Mouse (Mus musculus) neural tube, embryonic 11.5 days (tissue): ENCODE measurements around the gene Chst3. TPM values are rescaled to one million over a fixed set of nuclear protein-coding genes. Genes with fewer than 3 reads are reported as not detected.
"Not testable (repeated sequence)": the region's sequence is repeated elsewhere in the genome, so short reads cannot be mapped to it uniquely, and the experiment has no call there.

Experiments used
- ATAC-seq: fragments of 200-750 bp; cut with Nextera tagmentation; 2 replicates; pipeline ENCODE4 v1.8.0; 2017; ENCODE audit warnings: moderate number of reproducible peaks, mild to moderate bottlenecking, moderate TSS enrichment, moderate library complexity; ENCODE audit not compliant: insufficient read depth, low FRiP score, low TSS enrichment
- DNase-seq: peaks from one replicate; pipeline ENCODE4 v3.0.0-alpha.2; 2015; ENCODE audit warnings: low spot score
- H3K27ac ChIP-seq: fragments of 300-500 bp; sonication (generic); 2 replicates; pipeline ENCODE4 v1.5.1; 2014; ENCODE audit warnings: low read depth, mild to moderate bottlenecking, low read length
- H3K27me3 ChIP-seq: fragments of 300-500 bp; sonication (generic); 2 replicates; pipeline ENCODE4 v1.6.1; 2014; ENCODE audit warnings: mild to moderate bottlenecking, low read length, mixed read lengths; ENCODE audit not compliant: control insufficient read depth, insufficient read depth
- H3K36me3 ChIP-seq: fragments of 300-500 bp; sonication (generic); 2 replicates; pipeline ENCODE4 v1.6.1; 2014; ENCODE audit warnings: mild to moderate bottlenecking, low read length, moderate library complexity, mixed read lengths; ENCODE audit not compliant: control insufficient read depth, insufficient read depth
- H3K4me1 ChIP-seq: fragments of 300-500 bp; sonication (generic); 2 replicates; pipeline ENCODE4 v1.6.1; 2014; ENCODE audit warnings: low read length, mixed read lengths; ENCODE audit not compliant: control insufficient read depth, insufficient read depth
- H3K4me2 ChIP-seq: fragments of 300-500 bp; sonication (generic); 2 replicates; pipeline ENCODE4 v1.6.1; 2014; ENCODE audit warnings: low read depth, mild to moderate bottlenecking, moderate library complexity
- H3K4me3 ChIP-seq: fragments of 300-500 bp; sonication (generic); 2 replicates; pipeline ENCODE4 v1.5.1; 2014; ENCODE audit warnings: low read depth, low read length
- H3K9ac ChIP-seq: fragments of 300-500 bp; sonication (generic); 2 replicates; pipeline ENCODE4 v1.6.1; 2014; ENCODE audit warnings: mild to moderate bottlenecking, low read length
- H3K9me3 ChIP-seq: fragments of 300-500 bp; sonication (generic); 2 replicates; pipeline ENCODE4 v1.6.1; 2016; ENCODE audit warnings: low read length; ENCODE audit not compliant: control insufficient read depth
- WGBS: fragments of 180-500 bp; shearing (Covaris S2); extraction: QIAGEN DNeasy Blood & Tissue Kit; methylation state at CpG from one replicate; pipeline ENCODE4 v1.1.7; 2014; 5-methylcytosine and 5-hydroxymethylcytosine counted together
- polyA plus RNA-seq: library from polyadenylated mRNA; unstranded; fragments of >200 nt; fragmentation: Nextera tagmentation; extraction: Ambion mirVana; gene quantifications from 2 replicates; pipeline ENCODE4 v1.2.1, GENCODE M21; 2014

The Chst3 gene
- polyA plus RNA-seq, 1 experiment from 2014 or later: 1.6 TPM

DNA sequence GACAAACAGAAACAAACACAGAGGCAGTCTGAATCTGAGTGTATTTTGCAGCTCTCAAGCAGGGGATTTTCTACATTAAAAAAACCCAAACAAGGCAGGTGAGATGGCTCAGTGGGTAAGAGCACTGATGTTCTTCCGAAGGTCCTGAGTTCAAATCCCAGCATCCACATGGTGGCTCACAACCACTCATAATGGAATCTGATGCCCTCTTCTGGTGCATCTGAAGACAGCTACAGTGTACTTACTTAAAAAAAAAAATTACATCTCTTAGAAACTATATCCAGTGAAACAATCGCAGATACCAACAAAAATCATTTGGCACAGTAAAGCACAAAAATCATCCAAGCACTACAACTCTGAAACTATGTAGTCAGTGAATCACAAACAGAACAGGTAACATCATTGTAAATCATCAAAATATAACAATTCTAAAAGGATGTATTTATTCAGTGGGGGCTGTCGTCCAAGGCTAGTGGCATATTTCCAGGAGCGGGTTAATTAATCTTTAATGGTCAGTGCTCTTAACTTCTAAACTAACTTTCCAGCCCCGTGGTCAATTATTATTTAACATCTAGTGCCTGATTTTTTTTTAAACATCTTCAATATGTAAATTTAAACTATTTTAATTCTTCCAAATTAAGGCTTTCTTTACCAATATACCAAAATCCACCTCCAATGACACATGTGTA is 2.7 kb upstream of the Chst3 start:
- H3K4me1 ChIP-seq: peaks cover 11% of the 10 kb centered on the region
- H3K27ac ChIP-seq, H3K4me2 ChIP-seq, H3K36me3 ChIP-seq, H3K27me3 ChIP-seq, H3K9ac ChIP-seq, DNase-seq, ATAC-seq, H3K4me3 ChIP-seq, H3K9me3 ChIP-seq: not testable (repeated sequence)
- 92% methylated on average over 5 of the region's 5 CpGs for WGBS

DNA sequence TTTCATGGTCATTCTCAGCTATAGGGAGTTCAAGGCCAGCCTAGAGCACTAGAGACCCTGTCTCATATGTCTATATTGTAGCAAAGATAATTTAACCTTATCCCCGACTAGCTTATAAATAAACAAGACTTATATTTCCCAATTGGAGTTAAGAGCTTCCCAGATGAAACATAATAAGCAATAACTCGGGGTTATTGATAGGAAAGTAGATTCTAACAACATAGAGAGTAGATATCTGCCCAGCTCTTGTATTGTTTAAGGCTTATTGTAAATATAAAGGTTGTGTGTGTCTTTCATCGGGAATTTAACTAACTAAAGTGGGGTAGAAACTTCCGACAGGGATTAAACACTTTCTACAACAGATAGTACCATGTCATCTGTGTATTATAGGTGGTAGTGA is 1.5 kb upstream of the Chst3 start:
- no peak for DNase-seq
- Histone ChIP-seq H3K9ac (no peak overlapping the region), H3K36me3 (no peaks in the 10 kb centered on the region), H3K4me2 (no peak overlapping the region), H3K27me3 (peaks cover 4% of the 10 kb centered on the region; the same call in 1 of the 2 replicates), H3K4me3 (no peak overlapping the region), H3K4me1 (peaks cover 11% of the 10 kb centered on the region), H3K9me3 (no peaks in the 10 kb centered on the region), H3K27ac (no peak overlapping the region)
- 93% methylated on average over 4 of the region's 4 CpGs for WGBS
- no peak for ATAC-seq

DNA sequence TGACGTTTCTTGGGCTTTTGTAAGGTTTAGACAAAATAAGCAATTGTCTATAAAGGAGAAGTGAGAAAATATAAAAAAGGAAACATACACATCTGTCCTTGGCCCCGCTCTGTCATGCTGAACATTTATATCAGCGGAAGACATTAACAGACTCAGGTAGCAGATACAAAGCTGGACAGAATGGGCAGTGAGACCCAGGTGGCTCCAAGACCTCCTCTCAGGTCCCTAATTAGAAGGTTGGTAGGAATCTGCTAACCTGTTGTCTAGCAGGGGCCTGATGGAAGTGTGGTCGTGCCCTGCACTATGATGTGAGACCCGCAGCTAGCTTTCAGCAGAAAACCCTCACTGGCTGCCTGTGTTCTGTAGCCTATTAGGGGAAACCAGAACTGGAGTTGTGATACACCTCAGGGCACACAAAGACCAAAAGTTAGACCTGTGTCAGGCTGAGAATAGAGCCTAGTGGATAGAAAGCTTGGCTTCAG is 1.0 kb upstream of the Chst3 start:
- Histone ChIP-seq H3K4me2 (peak overlapping the region; percentile 83; the same call in 1 of the 2 replicates), H3K9ac (no peak overlapping the region), H3K4me1 (peaks cover 11% of the 10 kb centered on the region), H3K9me3 (no peaks in the 10 kb centered on the region), H3K27ac (no peak overlapping the region), H3K27me3 (peaks cover 4% of the 10 kb centered on the region; the same call in 1 of the 2 replicates), H3K4me3 (no peak overlapping the region), H3K36me3 (no peaks in the 10 kb centered on the region)
- DNase-seq (peak; percentile 3), ATAC-seq (no peak)
- 74% methylated on average over 5 of the region's 5 CpGs for WGBS

- ATAC-seq (no peak), DNase-seq (peak; percentile 33)
- Histone ChIP-seq H3K9ac (peak overlapping the region; percentile 78), H3K4me3 (peak overlapping the region; percentile 64), H3K27ac (no peak overlapping the region), H3K36me3 (no peaks in the 10 kb centered on the region), H3K4me1 (peaks cover 11% of the 10 kb centered on the region), H3K4me2 (peak overlapping the region; percentile 83), H3K9me3 (no peaks in the 10 kb centered on the region), H3K27me3 (peaks cover 4% of the 10 kb centered on the region; the same call in 1 of the 2 replicates)
- WGBS: 3% methylated on average over 18 of the region's 18 CpGs
These were observed 948 bp downstream of the Chst3 start for GRCm38 (mm10) chr10:60218033-60218590.

DNA sequence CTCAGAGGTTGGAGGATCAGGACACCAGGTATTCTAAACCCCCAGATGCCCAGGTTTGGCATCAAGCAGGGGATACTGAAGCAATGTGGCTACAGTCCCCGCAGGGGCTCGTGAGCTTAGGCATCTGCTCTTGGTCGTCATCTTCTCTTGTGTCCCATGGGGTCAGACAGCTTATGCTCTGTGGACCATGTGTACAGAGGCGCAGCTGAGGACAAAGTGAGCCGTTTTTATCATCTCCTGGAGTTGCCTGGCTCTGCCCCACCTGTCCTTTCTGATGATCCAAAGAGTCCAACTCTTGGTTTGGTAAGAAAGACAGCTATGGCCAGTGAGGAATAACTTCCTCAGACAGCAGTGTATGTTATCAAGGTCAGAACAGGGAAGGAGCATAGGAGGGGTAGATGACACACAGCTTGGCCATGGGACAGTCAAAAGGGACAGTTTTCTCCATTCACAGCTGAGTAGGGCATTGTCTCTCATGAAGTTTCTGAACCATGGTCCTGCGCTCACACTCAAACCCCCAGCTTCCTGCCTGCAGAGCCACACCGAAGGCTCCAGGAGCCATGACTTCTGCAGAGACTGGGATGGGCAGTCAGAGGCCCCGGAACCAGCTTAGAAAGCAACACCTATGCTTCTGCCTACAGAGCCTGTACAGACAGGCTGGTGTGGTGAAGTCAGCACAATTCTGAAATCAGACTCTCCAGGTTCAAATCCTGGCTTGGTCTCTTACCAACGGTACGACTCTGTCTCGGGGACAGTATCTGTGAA is 2.5 kb downstream of the Chst3 start:
- Histone ChIP-seq H3K9me3 (no peaks in the 10 kb centered on the region), H3K9ac (no peak overlapping the region), H3K27me3 (peaks cover 4% of the 10 kb centered on the region; the same call in 1 of the 2 replicates), H3K4me1 (peaks cover 14% of the 10 kb centered on the region), H3K27ac (no peak overlapping the region), H3K4me2 (no peak overlapping the region), H3K4me3 (no peak overlapping the region), H3K36me3 (no peaks in the 10 kb centered on the region)
- WGBS: 90% methylated on average over 11 of the region's 11 CpGs
- peak; percentile 5 for DNase-seq
- no peak for ATAC-seq

DNA sequence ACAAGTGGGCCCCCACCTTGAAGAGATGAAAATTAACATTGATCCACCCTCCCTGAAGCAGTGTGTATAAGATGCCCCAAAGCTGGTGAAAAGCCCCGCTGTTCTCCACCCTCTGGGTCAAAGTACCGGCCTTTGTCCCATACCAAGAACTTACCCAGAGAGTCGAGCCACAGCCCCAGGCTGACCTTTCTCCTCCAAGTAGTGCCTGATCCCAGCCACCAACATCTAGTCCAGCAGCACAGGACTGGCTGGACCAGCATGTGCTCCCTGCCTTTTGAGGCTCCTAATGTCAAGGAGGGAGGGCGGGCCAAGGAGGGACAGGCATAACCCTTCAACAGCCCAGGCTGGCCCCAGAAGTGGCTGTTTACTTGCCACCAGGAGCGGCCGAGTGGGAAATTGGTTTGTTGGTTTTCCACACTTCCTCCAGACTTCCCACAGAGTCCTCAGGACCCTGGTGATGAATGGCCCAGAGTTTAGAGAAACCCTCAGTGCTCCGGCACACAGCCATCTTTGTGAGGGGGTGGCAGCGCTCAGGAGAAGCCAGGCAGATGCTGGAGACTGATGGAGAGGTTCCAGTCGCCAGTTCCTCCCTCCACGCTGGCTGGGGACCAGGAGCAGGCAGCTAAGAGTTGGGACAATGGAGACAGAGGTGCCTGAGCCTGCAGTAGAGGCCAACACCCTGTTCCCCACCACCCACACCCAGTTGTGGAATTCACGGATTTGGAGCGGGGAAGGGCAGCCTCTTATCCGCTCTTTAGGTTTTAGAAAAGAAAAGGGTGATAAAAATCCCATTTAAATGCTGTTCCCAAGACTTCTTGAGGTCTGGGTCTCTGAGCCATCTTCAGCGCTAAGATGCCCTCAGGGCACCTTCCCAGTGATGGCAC is 3.7 kb downstream of the Chst3 start:
- H3K4me2 ChIP-seq: no peak overlapping the region
- H3K27me3 ChIP-seq: peaks cover 4% of the 10 kb centered on the region; the same call in 1 of the 2 replicates
- no peaks in the 10 kb centered on the region for H3K9me3 ChIP-seq
- no peak overlapping the region for H3K4me3 ChIP-seq
- peaks cover 14% of the 10 kb centered on the region for H3K4me1 ChIP-seq
- no peak for ATAC-seq
- no peak overlapping the region for H3K9ac ChIP-seq
- WGBS: 55% methylated on average over 14 of the region's 14 CpGs
- no peaks in the 10 kb centered on the region for H3K36me3 ChIP-seq
- no peak for DNase-seq
- no peak overlapping the region for H3K27ac ChIP-seq

GRCm38 (mm10) chr10:60212589-60213379 is 6.3 kb downstream of the Chst3 start:
- 45% methylated on average over 11 of the region's 11 CpGs for WGBS

More at GRCm38 (mm10) chr10:60212589-60213379, 6.3 kb downstream of the Chst3 start:
- no peak overlapping the region; the same call in 1 of the 2 replicates for H3K9ac ChIP-seq
- no peaks in the 10 kb centered on the region for H3K36me3 ChIP-seq
- no peak for DNase-seq
- H3K4me2 ChIP-seq: no peak overlapping the region
- no peaks in the 10 kb centered on the region for H3K9me3 ChIP-seq
- H3K4me1 ChIP-seq: peaks cover 15% of the 10 kb centered on the region
- H3K27ac ChIP-seq: no peak overlapping the region
- no peak overlapping the region for H3K4me3 ChIP-seq
- no peak for ATAC-seq
- no peaks in the 10 kb centered on the region for H3K27me3 ChIP-seq
